Mouse (Mus musculus) kidney, adult 2 months (tissue): Measurements from ENCODE around the gene Crygc.

Experiments
- CTCF ChIP-seq: fragments of 200-500 bp; conservative IDR thresholded peaks from 2 replicates; pipeline ENCODE4 v1.5.1; 2011; ENCODE audit warnings: low read depth, mild to moderate bottlenecking, control low read depth, low read length, moderate library complexity, mixed read lengths; ENCODE audit not compliant: insufficient read depth, insufficient read length
- POLR2A ChIP-seq: fragments of 200-500 bp; IDR thresholded peaks from one replicate; pipeline ENCODE4 v1.6.1; 2011; ENCODE audit warnings: low read depth, low read length, control low read depth

DNA sequence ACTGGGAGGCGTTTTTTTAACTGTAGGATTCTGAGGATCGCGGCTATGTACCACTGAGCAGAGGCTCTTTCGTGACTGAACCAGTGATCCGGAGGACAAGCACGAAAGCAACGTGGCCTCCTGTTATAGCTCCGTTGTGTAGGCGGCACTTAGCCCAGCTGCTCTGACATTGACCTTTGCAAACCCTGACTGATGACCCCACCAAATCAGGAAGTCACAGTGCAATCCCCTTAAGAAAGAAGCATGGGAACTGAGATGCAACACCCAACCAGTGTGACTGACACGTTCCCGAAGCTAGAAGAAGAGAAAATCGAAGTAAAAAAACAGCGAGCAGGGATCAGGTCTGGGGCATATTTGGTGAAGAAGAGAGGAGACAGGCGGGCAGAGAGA lies 39.3 kb upstream of the Crygc start:
- no peak for TF ChIP-seq CTCF
- no peak for TF ChIP-seq POLR2A
